Mouse (Mus musculus) heart, adult 11 months (tissue): ENCODE measurements at regions not wholly inside any gene's neighbourhood (a gene's known extent, or its start where the extent isn't known, plus 50 kb on each side); places are given as distances from the start of the nearest gene placed in this dataset.

Source experiments
- DNase-seq: peaks from one replicate; pipeline ENCODE4 v3.0.0; 2022

GRCm38 (mm10) chr12:77179138-77179537, 58.8 kb upstream of the Fut8 start:
- no peak for DNase-seq

- DNase-seq, result peak; percentile 85
Observed at GRCm38 (mm10) chr12:77177811-77178578, 59.9 kb upstream of the Fut8 start.

GRCm38 (mm10) chr12:77177303-77177702, 60.6 kb upstream of the Fut8 start:
- no peak for DNase-seq

GRCm38 (mm10) chr12:77174032-77174431, 63.9 kb upstream of the Fut8 start:
- DNase-seq, result peak; percentile 35

- DNase-seq, result peak; percentile 43
Observed at GRCm38 (mm10) chr12:77172540-77172939, 65.4 kb upstream of the Fut8 start.

- no peak for DNase-seq
Observed at GRCm38 (mm10) chr12:77170257-77170656, 67.7 kb upstream of the Fut8 start.

- DNase-seq, result no peak
Observed at GRCm38 (mm10) chr12:77168367-77168766, 69.6 kb upstream of the Fut8 start.

GRCm38 (mm10) chr12:77156698-77157097, 81.2 kb upstream of the Fut8 start:
- no peak for DNase-seq

GRCm38 (mm10) chr12:77155626-77156025, 82.3 kb upstream of the Fut8 start:
- DNase-seq, result peak; percentile 53

- DNase-seq, result no peak
Observed at GRCm38 (mm10) chr12:77151471-77151870, 86.5 kb upstream of the Fut8 start.

GRCm38 (mm10) chr12:77149835-77150234, 88.1 kb upstream of the Fut8 start:
- DNase-seq, result no peak

- DNase-seq, result peak; percentile 24
Observed at GRCm38 (mm10) chr12:77148146-77148545, 89.8 kb upstream of the Fut8 start.

- peak; percentile 81 for DNase-seq
Observed at GRCm38 (mm10) chr12:77143958-77144357, 94.0 kb upstream of the Fut8 start.

- DNase-seq, result peak; percentile 73
Observed at GRCm38 (mm10) chr12:77143521-77143920, 94.4 kb upstream of the Fut8 start.

- peak; percentile 87 for DNase-seq
Observed at GRCm38 (mm10) chr12:77143105-77143504, 94.8 kb upstream of the Fut8 start.

GRCm38 (mm10) chr12:77142224-77142623, 95.7 kb upstream of the Fut8 start:
- DNase-seq, result no peak

GRCm38 (mm10) chr12:77141260-77142201, 96.4 kb upstream of the Fut8 start:
- no peak for DNase-seq

- DNase-seq, result no peak
Observed at GRCm38 (mm10) chr12:77140656-77141055, 97.3 kb upstream of the Fut8 start.

- peak; percentile 94 for DNase-seq
Observed at GRCm38 (mm10) chr12:77140141-77140540, 97.8 kb upstream of the Fut8 start.

GRCm38 (mm10) chr12:77139718-77140117, 98.2 kb upstream of the Fut8 start:
- DNase-seq, result peak; percentile 94

- peak; percentile 85 for DNase-seq
Observed at GRCm38 (mm10) chr12:77138506-77139201, 99.3 kb upstream of the Fut8 start.

- peak; percentile 87 for DNase-seq
Observed at GRCm38 (mm10) chr12:77137291-77137830, 100.6 kb upstream of the Fut8 start.

GRCm38 (mm10) chr12:77135661-77136060, 102.3 kb upstream of the Fut8 start:
- peak; percentile 64 for DNase-seq
